Mouse (Mus musculus) brain, embryonic 14.5 days (tissue): ENCODE data around the gene Zfp775.

Experiments used
- CTCF ChIP-seq: fragments of 200-500 bp; IDR thresholded peaks from 2 replicates; pipeline ENCODE4 v1.5.1; 2012; ENCODE audit warnings: inconsistent platforms, mild to moderate bottlenecking, moderate library complexity, borderline replicate concordance; ENCODE audit not compliant: insufficient read depth, insufficient read length; ENCODE audit errors: extremely low read depth
- POLR2A ChIP-seq: fragments of 200-500 bp; IDR thresholded peaks from 2 replicates; pipeline ENCODE4 v1.6.1; 2012; ENCODE audit warnings: mild to moderate bottlenecking, inconsistent platforms, borderline replicate concordance; ENCODE audit not compliant: poor library complexity, insufficient read depth, insufficient read length, severe bottlenecking; ENCODE audit errors: extremely low read depth

- TF ChIP-seq CTCF (no peak), POLR2A (peak; percentile 71; the same call in 1 of the 2 replicates)
Observed at GRCm38 (mm10) chr6:48601271-48602079, at the start of gene Zfp775.
